Mouse (Mus musculus) heart, adult 2 months (tissue): ENCODE results near the gene Dtnbp1. TPM values are rescaled to one million over a fixed set of nuclear protein-coding genes. Genes with fewer than 3 reads are reported as not detected.

Experiments
- DNase-seq, 2 experiments: peaks; one replicate each; pipeline ENCODE4 v3.0.0; 2021
- H3K27ac ChIP-seq: fragments of 200-600 bp; 2 replicates; pipeline ENCODE4 v1.8.1; 2022
- H3K27me3 ChIP-seq: fragments of 200-500 bp; 2 replicates; pipeline ENCODE4 v1.6.1; 2012; ENCODE audit warnings: mild to moderate bottlenecking, low read length, inconsistent platforms, mixed read lengths; ENCODE audit not compliant: control insufficient read depth, insufficient read depth
- H3K36me3 ChIP-seq: fragments of 200-500 bp; 2 replicates; pipeline ENCODE4 v1.6.1; 2012; ENCODE audit warnings: low read length, inconsistent platforms; ENCODE audit not compliant: control insufficient read depth, insufficient read depth
- H3K4me1 ChIP-seq: fragments of 200-500 bp; 2 replicates; pipeline ENCODE4 v1.6.1; 2011; ENCODE audit warnings: low read length; ENCODE audit not compliant: control insufficient read depth, insufficient read depth
- H3K4me3 ChIP-seq: fragments of 200-600 bp; 2 replicates; pipeline ENCODE4 v1.8.1; 2022
- H3K79me2 ChIP-seq: fragments of 200-500 bp; replicated peaks from 2 replicates; pipeline ENCODE4 v1.6.1; 2012; ENCODE audit warnings: mild to moderate bottlenecking, inconsistent platforms, low read length, moderate library complexity, mixed read lengths; ENCODE audit not compliant: control insufficient read depth, insufficient read depth
- H3K9ac ChIP-seq: fragments of 200-500 bp; 2 replicates; pipeline ENCODE4 v1.6.1; 2012; ENCODE audit warnings: low read depth, mild to moderate bottlenecking, control low read depth, inconsistent platforms, low read length, mixed read lengths
- CTCF ChIP-seq: fragments of 200-600 bp; IDR thresholded peaks from 2 replicates; pipeline ENCODE4 v1.8.1; 2022; ENCODE audit warnings: antibody characterized with exemption, mild to moderate bottlenecking, moderate library complexity
- EP300 ChIP-seq: fragments of 200-500 bp; IDR thresholded peaks from 2 replicates; pipeline ENCODE4 v1.6.1; 2011; ENCODE audit warnings: low read depth, low read length, control low read depth; ENCODE audit not compliant: insufficient read depth
- POLR2A ChIP-seq: fragments of 200-500 bp; IDR thresholded peaks from 2 replicates; pipeline ENCODE4 v1.6.1; 2011; ENCODE audit warnings: mild to moderate bottlenecking, low read depth, low read length, control low read depth; ENCODE audit not compliant: insufficient read depth
- WGBS: fragments of 180-500 bp; shearing (Covaris S2); methylation state at CpG from one replicate; pipeline ENCODE4 v1.1.7; 2018; 5-methylcytosine and 5-hydroxymethylcytosine counted together
- intact Hi-C: fragments of 180-260 bp; cut with DNase I; formaldehyde crosslinking; loops from one replicate; pipeline ENCODE4 v1.15.1; 2025
- polyA plus RNA-seq: library from polyadenylated mRNA; depleted of rRNA; stranded (reverse); fragments of >200 nt; gene quantifications from 2 replicates; pipeline ENCODE4 v1.2.3, GENCODE M21; 2012
- total RNA-seq, 2 experiments: library from RNA; stranded (reverse); gene quantifications; 2 replicates each; pipeline ENCODE4 v1.2.3; 2021

Dtnbp1 gene
- total and polyA plus RNA-seq, 3 experiments: 107 to 139 (median 122) TPM

GRCm38 (mm10) chr13:45034759-45035158 is 32.8 kb upstream of the Dtnbp1 start:
- no peak for TF ChIP-seq EP300
- TF ChIP-seq POLR2A: no peak
- TF ChIP-seq CTCF: no peak
- H3K79me2 ChIP-seq: no peaks in the 10 kb centered on the region
- 80% methylated on average over 7 of the region's 7 CpGs for WGBS
- no peaks in the 10 kb centered on the region for H3K27me3 ChIP-seq
- H3K36me3 ChIP-seq: no peaks in the 10 kb centered on the region
- H3K9ac ChIP-seq: no peak overlapping the region
- H3K4me1 ChIP-seq: no peaks in the 10 kb centered on the region; the same call in 1 of the 2 replicates
- no peak overlapping the region for H3K27ac ChIP-seq
- no peak overlapping the region for H3K4me3 ChIP-seq
- DNase-seq: no peak
- intact Hi-C loops: loop anchor here (5.0 to 10.0 kb wide), 2 partner anchors 230 to 358 kb away; no protein-coding TSS in a partner anchor

- no peak overlapping the region for H3K9ac ChIP-seq
- 92% methylated on average over 10 of the region's 10 CpGs for WGBS
- intact Hi-C loops: loop anchor here (5.0 to 10.0 kb wide), 2 partner anchors 231 to 359 kb away; no protein-coding TSS in a partner anchor
- H3K4me3 ChIP-seq: no peak overlapping the region
- TF ChIP-seq POLR2A (no peak), CTCF (no peak), EP300 (no peak)
- no peak overlapping the region for H3K27ac ChIP-seq
- DNase-seq: no peak
- H3K27me3 ChIP-seq: no peaks in the 10 kb centered on the region
- no peaks in the 10 kb centered on the region for H3K79me2 ChIP-seq
- H3K36me3 ChIP-seq: no peaks in the 10 kb centered on the region
- H3K4me1 ChIP-seq: no peaks in the 10 kb centered on the region; the same call in 1 of the 2 replicates
Measured at GRCm38 (mm10) chr13:45033360-45033759, 31.4 kb upstream of the Dtnbp1 start.

GRCm38 (mm10) chr13:45032484-45032883 is 30.5 kb upstream of the Dtnbp1 start:
- Histone ChIP-seq H3K79me2 (no peaks in the 10 kb centered on the region), H3K36me3 (no peaks in the 10 kb centered on the region), H3K9ac (no peak overlapping the region), H3K4me1 (no peaks in the 10 kb centered on the region; the same call in 1 of the 2 replicates), H3K27me3 (no peaks in the 10 kb centered on the region), H3K4me3 (no peak overlapping the region), H3K27ac (no peak overlapping the region)
- 79% methylated on average over 4 of the region's 4 CpGs for WGBS
- TF ChIP-seq EP300 (no peak), CTCF (no peak), POLR2A (no peak)
- no peak for DNase-seq
- intact Hi-C loops: loop anchor here (5.0 to 10.0 kb wide), 2 partner anchors 232 to 360 kb away; no protein-coding TSS in a partner anchor

GRCm38 (mm10) chr13:45031748-45032147 is 29.8 kb upstream of the Dtnbp1 start:
- no peak overlapping the region for H3K9ac ChIP-seq
- H3K4me3 ChIP-seq: no peak overlapping the region
- intact Hi-C loops: loop anchor here (2.0 to 10.0 kb wide), 4 partner anchors 233 to 445 kb away; no protein-coding TSS in a partner anchor
- no peak for TF ChIP-seq CTCF
- TF ChIP-seq EP300: no peak
- no peak for TF ChIP-seq POLR2A
- DNase-seq: peak in 1 of 2 experiments; percentile 8
- no peak overlapping the region for H3K27ac ChIP-seq
- WGBS: 61% methylated on average over 7 of the region's 7 CpGs
- H3K79me2 ChIP-seq: no peaks in the 10 kb centered on the region
- no peaks in the 10 kb centered on the region for H3K27me3 ChIP-seq
- no peaks in the 10 kb centered on the region for H3K36me3 ChIP-seq
- no peaks in the 10 kb centered on the region; the same call in 1 of the 2 replicates for H3K4me1 ChIP-seq

GRCm38 (mm10) chr13:45031314-45031713 is 29.4 kb upstream of the Dtnbp1 start:
- no peak for DNase-seq
- Histone ChIP-seq H3K36me3 (no peaks in the 10 kb centered on the region), H3K79me2 (no peaks in the 10 kb centered on the region), H3K9ac (no peak overlapping the region), H3K27ac (no peak overlapping the region), H3K27me3 (no peaks in the 10 kb centered on the region), H3K4me1 (no peaks in the 10 kb centered on the region; the same call in 1 of the 2 replicates), H3K4me3 (no peak overlapping the region)
- intact Hi-C loops: loop anchor here (2.0 to 10.0 kb wide), 4 partner anchors 233 to 445 kb away; no protein-coding TSS in a partner anchor
- 18% methylated on average over 10 of the region's 10 CpGs for WGBS
- no peak for TF ChIP-seq CTCF
- TF ChIP-seq EP300: no peak
- TF ChIP-seq POLR2A: no peak

- intact Hi-C loops: loop anchor here (2.0 to 10.0 kb wide), 4 partner anchors 234 to 446 kb away; no protein-coding TSS in a partner anchor
- Histone ChIP-seq H3K4me1 (no peaks in the 10 kb centered on the region; the same call in 1 of the 2 replicates), H3K9ac (no peak overlapping the region), H3K36me3 (no peaks in the 10 kb centered on the region), H3K79me2 (no peaks in the 10 kb centered on the region), H3K27me3 (no peaks in the 10 kb centered on the region), H3K4me3 (no peak overlapping the region), H3K27ac (no peak overlapping the region)
- 4% methylated on average over 12 of the region's 12 CpGs for WGBS
- peak; percentile 89 to 90 for DNase-seq
- no peak for TF ChIP-seq POLR2A
- peak; percentile 97 for TF ChIP-seq EP300
Measured at GRCm38 (mm10) chr13:45030830-45031229, 28.9 kb upstream of the Dtnbp1 start.
